Mouse (Mus musculus) bone marrow macrophage, adult 2 months (primary cell): ENCODE measurements at regions not wholly inside any gene's neighbourhood (a gene's known extent, or its start where the extent isn't known, plus 50 kb on each side); places are given as distances from the start of the nearest gene placed in this dataset.

Experiments
- H3K27ac ChIP-seq: 2 replicates; pipeline ENCODE4 v1.5.1; 2012; ENCODE audit warnings: low read depth, low read length; ENCODE audit not compliant: insufficient read depth
- H3K4me1 ChIP-seq: 2 replicates; pipeline ENCODE4 v1.6.1; 2012; ENCODE audit warnings: low read length; ENCODE audit not compliant: control insufficient read depth, insufficient read depth
- H3K4me3 ChIP-seq: 2 replicates; pipeline ENCODE4 v1.5.1; 2012; ENCODE audit warnings: mild to moderate bottlenecking, low read length, moderate library complexity; ENCODE audit not compliant: insufficient read depth
- CTCF ChIP-seq: IDR thresholded peaks from 2 replicates; pipeline ENCODE4 v1.5.1; 2012; ENCODE audit warnings: low read depth, mild to moderate bottlenecking, low read length, moderate library complexity
- POLR2A ChIP-seq: IDR thresholded peaks from 2 replicates; pipeline ENCODE4 v1.6.1; 2012; ENCODE audit warnings: mild to moderate bottlenecking, low read depth, low read length, borderline replicate concordance

DNA sequence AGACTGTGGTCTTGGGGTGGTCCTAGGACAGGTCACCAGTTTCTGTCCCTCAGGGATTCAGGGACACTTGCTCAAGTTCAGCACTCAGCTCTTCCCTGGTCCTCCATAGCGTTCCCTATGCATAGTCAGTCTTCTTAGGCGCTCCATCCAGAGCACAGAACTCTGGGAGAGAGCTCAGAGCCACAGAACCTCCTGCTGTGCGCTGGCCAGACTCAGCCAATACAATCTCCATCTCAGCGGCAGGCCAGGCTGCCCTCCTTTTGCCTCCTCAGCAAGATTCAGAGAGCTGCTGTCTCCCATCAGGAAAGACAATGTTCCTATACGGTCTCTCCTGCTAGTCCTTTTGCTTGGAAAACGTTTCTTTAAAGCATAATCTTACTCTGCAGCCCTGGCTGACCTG, 51.1 kb upstream of the Otos start:
- Histone ChIP-seq H3K4me3 (no peak overlapping the region), H3K4me1 (no peaks in the 10 kb centered on the region), H3K27ac (no peak overlapping the region)
- no peak for TF ChIP-seq CTCF
- no peak for TF ChIP-seq POLR2A

DNA sequence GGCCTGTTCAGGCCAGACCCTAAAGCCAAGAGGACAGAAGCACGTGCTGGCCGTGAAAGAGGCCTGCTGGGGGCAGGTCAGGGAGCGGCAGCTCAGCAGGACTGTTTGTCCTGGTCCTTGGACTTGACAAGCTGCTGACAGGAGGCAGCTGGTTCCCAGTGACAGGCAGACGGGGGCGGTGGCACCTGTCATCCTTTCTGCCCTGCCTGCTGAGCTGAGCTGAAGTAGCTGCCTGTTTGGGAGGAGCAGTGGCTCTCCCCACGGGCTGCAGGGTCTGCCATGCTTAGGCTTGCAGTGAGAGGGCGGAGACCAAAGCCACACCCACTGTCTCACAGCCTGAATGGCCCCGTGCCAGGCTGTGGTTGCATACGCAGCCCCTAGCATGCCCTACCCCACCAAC, 50.4 kb upstream of the Otos start:
- Histone ChIP-seq H3K4me3 (no peak overlapping the region), H3K27ac (no peak overlapping the region), H3K4me1 (no peaks in the 10 kb centered on the region)
- no peak for TF ChIP-seq POLR2A
- TF ChIP-seq CTCF: no peak

GRCm38 (mm10) chr1:92698541-92698940, 49.9 kb upstream of the Otos start:
- H3K4me3 ChIP-seq: no peak overlapping the region
- H3K4me1 ChIP-seq: no peaks in the 10 kb centered on the region
- no peak overlapping the region for H3K27ac ChIP-seq
- TF ChIP-seq POLR2A: no peak
- no peak for TF ChIP-seq CTCF
